Mouse (Mus musculus): ENCODE measurements around the gene Tst.

Gene Tst

DNA sequence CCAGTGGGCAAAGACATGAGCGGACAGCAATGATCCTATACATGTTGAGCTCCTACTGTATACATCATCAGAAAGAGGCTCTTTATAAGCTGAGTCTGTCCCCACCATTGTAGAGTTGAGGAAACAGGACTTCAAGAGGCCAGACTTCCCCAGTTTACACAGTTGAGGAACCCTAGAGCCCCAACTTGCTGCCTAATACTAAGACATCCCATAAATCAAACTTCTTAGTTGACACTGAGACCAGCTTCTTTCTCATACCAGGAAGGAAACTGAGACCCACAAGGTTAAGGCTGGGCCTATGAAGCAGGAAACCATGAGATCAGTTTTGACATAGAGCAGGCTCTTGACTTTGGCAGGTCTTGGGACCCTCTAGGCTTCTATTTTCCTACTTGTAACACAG lies 20.1 kb downstream of the Tst start:
- no peak for DNase-seq (ENCODE audit: low spot score)

DNA sequence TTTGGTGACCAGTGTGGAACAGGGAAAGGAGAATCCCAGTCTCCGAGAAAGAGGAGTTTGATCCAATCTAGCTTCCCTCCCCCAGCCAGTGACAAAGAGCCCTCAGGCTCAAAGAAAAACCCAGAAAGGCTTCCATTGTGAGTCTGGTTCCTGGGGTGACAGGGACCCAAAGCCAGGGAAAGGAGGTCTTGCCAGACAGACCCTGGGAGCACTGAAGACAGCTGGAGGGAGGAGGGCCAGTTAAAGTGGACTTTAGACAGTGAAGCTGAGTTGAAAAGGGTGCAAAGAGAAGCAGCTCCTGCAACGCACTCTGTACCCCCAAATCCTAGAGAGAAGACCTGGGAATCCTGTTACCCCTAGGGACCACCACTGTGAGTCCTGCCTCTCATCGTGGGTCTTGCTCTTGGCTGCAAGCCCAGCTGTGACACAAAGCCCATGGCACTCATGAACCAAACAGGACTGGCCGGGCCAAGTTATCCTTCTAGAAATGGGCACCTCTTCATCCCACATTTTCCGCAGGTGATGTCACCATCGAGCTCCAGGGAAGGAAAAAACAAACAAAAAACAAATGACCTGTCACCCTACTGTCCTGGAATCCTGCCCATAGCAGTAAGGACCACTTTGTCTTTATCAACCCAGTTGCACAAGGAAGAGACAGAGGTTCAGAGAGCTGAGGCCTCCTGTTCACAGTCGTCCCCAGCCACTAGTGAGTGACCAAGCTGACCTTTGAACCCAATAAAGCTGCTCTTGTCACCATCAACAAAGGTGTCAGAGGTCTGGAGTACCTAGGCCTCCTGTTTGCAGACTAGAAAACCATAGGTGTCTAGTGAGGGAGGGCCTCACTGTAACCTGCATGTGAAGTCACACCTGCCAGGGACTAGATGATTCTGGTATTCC lies 21.2 kb downstream of the Tst start:
- DNase-seq (ENCODE audit: low spot score): no peak

DNA sequence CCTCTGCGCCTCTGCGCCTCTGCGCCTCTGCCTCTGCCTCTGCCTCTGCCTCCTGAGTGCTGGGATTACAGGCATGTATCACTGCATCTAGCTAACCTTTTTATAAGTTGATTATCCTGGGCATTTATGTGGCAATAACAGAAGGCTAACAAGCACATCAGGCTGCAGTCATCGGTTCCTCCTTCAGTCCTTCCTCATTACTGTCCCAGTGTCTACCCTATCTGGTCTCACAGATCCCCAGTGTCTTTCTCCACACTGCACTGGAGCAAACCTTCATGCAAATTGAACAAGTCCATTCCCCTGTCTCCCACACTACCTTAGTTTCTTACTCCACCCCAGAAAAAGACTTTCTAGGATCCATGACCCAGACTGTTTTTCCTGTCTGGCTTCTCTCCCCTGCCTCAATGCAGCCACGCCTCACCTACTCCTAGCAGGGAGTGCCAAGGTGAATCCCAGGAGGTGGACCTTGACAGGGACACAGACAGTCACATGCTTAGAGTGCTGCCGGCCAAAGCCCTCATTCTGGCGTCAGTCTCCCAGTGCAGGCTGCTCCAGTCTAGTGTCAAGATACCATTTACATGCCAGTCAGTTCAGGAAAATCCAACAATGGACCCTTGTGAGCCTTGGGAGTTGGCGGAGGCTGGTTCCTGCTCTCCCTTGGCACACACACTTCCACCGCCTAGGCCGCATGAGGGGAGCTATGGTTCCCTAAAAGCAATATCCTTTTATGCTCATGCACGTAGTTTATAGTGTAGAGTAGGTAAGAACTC lies 22.1 kb downstream of the Tst start:
- DNase-seq (ENCODE audit: low spot score): no peak

DNA sequence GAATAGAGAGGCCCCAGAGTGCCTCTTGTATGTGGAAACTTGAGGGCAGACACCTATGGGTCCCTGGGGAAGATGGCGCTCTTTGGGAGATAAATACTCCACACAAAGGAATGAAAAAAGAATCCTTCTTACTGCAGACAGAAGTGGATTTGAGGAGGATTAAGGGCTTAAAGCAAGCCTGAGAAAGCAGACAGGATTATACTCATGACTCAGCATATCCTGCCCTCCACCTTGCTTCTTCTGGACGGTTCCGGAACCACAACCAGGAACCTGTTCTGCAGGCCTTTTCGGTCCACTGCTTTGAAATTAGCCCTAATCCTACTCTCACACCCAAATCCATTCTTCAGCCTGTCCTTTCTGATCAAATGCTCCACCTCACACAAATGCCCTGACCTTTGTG lies 23.6 kb downstream of the Tst start:
- no peak for DNase-seq (ENCODE audit: low spot score)

DNA sequence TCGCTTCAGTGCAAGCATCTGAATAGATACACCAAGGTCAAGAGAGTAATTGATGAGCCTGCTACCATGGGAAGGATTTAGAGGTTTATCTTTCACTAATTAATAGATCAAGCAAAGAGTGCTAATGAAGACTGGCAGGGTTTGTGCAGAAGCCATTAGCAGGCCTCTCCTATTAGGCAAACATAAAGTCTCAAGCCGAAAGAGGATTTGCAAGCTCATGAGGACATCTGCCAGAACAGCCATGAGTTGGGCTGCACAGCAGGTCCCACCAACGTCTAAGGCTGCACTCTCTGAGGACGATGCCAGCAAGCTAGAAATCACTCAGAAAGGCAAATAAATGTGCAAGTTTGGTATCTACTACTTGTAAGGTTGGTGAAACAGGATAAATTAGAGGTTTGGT lies 25.0 kb downstream of the Tst start:
- no peak for DNase-seq (ENCODE audit: low spot score)

DNA sequence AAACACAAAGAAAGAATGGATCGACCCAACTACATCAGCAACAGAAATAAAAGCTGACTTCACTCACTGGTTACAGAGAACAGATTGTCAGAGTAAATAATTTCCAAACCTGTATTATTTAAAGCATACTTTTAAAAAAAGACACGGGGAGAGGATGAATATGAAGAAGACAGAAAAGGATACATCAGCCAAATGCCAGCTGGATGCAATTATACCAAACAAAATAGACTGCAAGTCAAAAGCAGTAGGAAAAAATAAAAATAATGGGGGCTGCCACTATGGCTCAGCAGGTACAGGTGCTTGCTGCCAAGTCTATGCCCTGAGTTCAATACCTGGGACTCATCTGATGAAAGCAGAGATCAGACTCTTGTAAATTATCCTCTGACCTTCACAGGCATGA lies 25.5 kb downstream of the Tst start:
- DNase-seq (ENCODE audit: low spot score): no peak

DNA sequence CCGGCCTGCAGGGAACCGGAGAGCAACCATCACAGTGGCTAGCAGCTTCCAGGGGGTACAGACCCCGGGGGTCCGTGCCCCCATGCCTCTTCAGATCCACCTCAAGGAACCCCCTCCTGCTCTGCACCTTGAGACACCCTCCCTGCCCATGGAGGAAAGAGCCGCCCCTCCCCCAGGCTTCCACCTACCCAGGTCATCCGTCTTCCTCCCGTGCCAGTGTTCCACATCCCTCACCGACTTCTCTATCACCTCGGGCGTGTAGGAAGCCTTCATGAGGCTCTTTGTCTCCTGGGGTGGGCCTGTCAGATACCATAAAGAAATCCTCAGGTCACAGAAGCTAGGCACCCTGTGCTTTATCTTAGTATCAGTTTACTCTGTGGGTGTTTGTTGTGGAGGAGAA lies 27.2 kb downstream of the Tst start:
- DNase-seq (ENCODE audit: low spot score): no peak

DNA sequence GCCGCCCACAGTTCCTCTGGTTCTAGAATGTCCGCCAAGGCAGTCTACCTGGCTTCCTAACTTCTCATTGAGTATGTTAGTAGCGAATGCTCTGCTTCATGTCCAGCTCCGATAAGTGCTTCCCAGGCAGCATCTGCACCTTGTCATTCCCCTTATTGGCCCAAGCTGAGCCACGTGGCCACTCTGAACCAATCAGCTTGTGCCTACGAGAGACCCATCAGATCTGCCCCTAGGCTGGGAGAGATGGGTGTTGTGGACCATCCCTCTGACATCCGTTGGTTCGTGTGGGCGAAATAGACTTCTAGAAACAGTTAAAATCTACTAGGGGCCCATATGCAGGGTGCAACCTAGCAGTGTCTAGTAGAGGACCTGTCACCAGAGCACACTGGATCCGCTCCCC lies 27.8 kb downstream of the Tst start:
- DNase-seq (ENCODE audit: low spot score): no peak

DNA sequence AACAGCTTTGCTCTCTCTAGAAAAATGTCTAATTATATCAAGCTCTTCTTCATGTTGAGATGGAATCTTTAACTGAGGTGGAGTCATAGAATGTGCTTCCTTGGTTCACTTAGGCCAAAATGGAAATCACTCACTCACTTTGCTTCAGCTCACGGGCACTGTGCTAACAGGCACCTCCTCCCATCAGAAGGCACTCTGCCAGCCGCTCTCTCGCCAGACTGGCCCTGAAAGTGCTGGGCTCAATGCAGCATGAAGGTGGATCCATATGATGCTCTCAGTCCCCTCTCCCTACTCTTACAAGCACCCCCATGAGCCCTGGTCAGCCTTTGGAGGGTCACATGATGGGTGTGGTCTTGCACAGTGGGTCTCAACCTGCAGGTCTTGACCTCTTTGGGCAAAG lies 31.5 kb downstream of the Tst start:
- DNase-seq (ENCODE audit: low spot score): no peak

DNA sequence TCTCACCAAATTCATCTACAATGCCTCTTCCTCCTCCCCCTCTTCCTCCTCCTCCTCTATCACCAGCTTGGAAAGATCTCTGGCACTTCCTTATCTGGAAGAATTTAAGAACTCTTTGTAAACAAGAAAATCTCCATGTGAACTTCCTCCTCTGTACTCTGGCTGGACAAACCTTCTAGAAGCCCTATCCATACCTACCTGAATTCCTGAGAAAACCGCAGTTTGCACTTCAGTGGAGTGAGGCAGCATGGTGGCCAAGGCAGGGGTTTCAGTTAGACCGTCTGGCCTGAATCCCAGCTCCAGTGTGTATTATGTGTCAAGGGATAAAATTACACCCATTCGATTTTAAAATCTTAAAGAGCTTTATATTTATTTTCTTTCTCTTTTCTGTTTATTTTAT lies 32.9 kb downstream of the Tst start:
- no peak for DNase-seq (ENCODE audit: low spot score)

DNA sequence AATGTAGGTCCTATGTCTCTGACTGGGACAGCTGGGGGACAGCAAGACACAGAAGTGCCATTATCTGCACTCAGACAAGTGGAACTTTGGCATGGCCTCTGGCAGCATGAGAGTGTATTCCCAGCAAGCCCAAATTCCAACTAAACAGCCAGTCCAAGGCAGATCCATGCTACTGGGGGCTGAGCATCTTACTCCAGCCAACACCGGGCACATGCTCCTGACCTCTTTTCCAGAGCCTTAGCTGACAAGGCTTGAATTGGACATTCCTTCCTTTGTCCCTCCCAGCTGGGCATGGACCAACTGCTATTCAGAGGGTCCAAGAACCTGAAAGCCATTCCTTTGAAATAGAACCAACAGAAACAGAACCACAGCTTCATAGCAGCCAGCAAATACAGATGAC lies 36.1 kb downstream of the Tst start:
- no peak for DNase-seq (ENCODE audit: low spot score)

DNA sequence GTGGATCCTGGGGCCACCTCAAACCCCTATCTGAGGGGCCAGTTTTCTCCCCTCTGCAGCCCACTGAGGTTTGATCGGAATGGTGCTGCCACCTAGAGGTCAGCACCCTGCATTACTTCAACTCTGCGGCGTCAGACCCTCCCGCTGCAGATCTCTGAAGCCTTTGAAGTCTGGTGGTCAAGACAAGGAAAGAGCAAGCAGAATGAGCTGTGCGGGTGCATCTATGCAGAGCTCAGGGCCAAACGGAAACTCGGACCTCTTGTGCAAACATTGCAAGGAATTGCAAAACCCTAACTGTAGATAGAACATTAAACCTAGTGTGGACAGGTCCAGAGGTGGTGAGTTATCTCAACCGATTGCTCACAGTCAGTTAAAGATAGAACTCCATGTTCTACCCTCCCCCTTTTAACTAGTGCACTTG lies 36.8 kb downstream of the Tst start:
- peak; percentile 29 for DNase-seq (ENCODE audit: low spot score)

DNA sequence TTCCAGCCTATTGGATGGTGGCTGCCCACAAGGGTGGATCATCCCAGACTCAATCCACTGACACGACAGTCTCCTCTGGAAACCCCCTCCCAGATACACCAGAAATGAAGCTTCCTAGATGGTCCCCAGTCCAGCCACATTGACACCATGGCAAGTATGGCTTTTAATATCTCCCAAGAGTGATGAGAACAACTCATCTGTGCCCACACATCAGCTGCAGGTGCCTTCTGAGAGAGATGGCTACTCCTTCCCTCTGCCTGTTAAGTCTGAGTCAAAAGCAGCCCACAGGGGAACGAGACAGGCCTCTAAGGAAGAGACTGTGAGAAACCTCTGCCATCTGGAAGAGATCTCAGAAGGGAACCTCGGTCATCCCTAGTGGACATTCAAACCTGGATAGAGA lies 37.9 kb downstream of the Tst start:
- DNase-seq (ENCODE audit: low spot score): no peak

DNA sequence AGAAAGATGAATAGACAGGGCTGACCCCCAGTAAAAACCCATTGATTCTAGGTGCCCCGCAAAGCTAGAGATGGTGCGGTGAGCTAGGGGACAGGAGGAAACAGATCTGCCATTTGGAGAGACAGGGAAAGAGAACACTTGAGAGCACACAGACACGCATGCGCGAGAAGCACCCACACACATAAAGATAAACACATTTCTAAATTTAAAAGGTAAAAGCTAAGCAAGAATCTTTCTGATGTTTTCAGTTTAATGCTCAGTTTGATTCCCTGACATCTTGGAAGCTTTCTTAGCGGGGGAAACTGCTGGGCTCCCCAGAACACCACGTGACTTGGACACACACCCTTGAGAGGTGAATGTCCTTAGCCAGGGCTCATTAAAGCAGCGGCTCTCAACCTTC lies 38.8 kb downstream of the Tst start:
- DNase-seq (ENCODE audit: low spot score): no peak

DNA sequence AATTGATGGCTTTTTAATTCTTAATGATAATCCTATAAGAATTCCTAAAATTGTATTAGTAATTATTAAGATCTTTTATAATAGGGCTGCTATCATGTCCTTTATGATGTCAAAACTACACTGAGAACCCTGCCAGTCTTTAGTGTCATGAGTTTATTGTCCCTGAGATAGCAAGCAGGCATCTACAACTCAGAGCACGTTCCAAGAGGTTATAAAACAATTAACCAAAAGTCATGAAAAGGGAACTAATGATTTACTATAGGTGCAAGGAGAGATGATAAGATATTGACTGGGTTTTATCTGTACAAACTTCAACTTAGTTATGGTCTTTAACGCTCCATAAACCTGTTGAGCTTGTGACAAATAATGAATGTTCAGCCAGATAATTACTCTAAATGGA lies 39.8 kb downstream of the Tst start:
- no peak for DNase-seq (ENCODE audit: low spot score)

DNA sequence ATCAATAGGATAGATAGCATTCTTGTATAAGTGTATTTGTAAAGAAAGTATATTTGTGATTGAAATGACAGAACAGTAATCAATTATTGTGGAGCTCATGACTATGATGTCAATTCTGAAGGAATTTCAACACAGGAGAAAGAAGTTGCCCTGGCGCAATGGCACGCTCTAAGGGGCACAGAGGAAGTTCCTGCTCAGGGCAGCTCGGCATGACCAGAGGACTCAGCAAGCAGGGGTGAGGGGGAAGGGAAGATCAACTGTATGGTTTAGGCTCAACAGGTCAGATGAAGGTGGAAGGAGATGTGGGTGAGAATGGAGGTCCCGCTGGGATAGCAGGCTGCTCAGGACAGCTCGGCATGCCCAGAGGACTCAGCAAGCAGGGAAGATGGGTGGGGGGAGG lies 50.2 kb downstream of the Tst start:
- DNase-seq (ENCODE audit: low spot score): no peak

DNA sequence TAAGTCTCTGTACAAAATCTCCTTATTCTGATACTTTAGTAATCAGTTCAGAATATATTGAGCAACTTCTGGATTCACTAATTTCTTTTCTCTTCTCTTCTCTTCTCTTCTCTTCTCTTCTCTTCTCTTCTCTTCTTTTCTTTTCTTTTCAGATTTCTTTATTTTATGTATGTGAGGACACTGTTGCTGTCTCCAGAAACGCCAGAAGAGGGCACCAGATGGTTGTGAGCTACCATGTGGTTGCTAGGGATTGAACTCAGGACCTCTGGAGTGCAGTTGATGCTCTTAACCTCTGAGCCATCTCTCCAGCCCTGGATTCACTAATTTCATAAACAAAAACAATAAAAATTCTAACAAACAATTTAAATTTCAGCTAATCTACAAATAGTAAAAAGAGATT lies 50.7 kb downstream of the Tst start:
- DNase-seq (ENCODE audit: low spot score): peak; percentile 18

DNA sequence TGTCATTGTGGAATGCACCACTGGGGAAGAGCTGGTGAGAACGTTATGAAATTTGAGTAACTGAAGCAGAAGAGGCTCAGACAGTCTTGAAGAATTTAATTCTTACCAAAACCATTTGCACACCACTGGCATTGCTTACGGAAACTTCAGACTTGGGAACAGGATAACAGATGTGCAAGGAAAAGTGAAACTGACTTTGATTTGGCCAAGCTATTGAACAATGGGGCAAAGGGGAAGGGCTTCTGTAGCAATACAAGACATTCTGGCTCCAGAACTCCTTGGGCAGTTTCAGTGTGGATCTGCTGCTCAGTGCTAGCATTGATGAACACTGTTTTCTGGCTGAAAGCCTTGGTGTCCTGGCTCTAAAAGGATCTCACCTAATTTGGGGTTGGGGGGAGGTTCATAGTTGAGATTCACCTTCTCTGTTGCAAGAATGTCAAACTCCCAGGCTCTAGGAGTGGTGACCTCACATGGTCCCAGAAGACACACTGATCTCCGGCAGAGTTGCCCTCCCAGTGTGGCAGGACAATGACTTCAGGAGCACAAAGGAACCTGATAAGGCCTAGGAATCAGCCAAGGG lies 54.0 kb downstream of the Tst start:
- no peak for DNase-seq (ENCODE audit: low spot score)

Measured in c-Kit-positive CD71-positive TER-119-positive erythroid progenitor cells, embryonic 14.5 days (primary cell).